Mouse (Mus musculus) adipocyte (in vitro differentiated cells): ENCODE data around the gene Gm16430.
"Not testable (repeated sequence)": the region's sequence is repeated elsewhere in the genome, so short reads cannot be mapped to it uniquely, and the experiment has no call there.

ENCODE experiments used
- DNase-seq: peaks from one replicate; pipeline ENCODE4 v3.0.0-alpha.2; 2016; ENCODE audit warnings: low spot score

Gene Gm16430

GRCm38 (mm10) chrX:54621911-54622310 is at the start of gene Gm16430:
TSS of gene Gm16430 (plus strand) at chrX:54622211.
- DNase-seq: not testable (repeated sequence)
